Mouse (Mus musculus) CH12.LX (cell line): ENCODE measurements around the gene Selenoi. TPM values are rescaled to one million over a fixed set of nuclear protein-coding genes. Genes with fewer than 3 reads are reported as not detected.
"Not testable (repeated sequence)": the region's sequence is repeated elsewhere in the genome, so short reads cannot be mapped to it uniquely, and the experiment has no call there.

Source experiments
- DNase-seq: peaks from one replicate; pipeline ENCODE4 v3.0.0-alpha.2; 2013; ENCODE audit errors: extremely low read depth
- H3K27ac ChIP-seq: 2 replicates; pipeline ENCODE4 v1.5.1; 2012; ENCODE audit warnings: low read depth, mild to moderate bottlenecking, control low read depth, moderate library complexity; ENCODE audit not compliant: insufficient read depth
- H3K27me3 ChIP-seq: replicated peaks from 2 replicates; pipeline ENCODE3; 2012; ENCODE audit warnings: inconsistent platforms
- H3K36me3 ChIP-seq, 2 experiments: replicated peaks in 1 of 2; 2 replicates each; pipeline versions ENCODE3 to v1.6.1; 2012; ENCODE audit warnings: inconsistent platforms in 1 of 2, low read length in 1 of 2, mild to moderate bottlenecking in 1 of 2, mixed read lengths in 1 of 2, moderate library complexity in 1 of 2; ENCODE audit not compliant: control insufficient read depth in 1 of 2, insufficient read depth in 1 of 2
- H3K4me1 ChIP-seq, 2 experiments: 2 replicates each; pipeline ENCODE4 v1.6.1; 2012; ENCODE audit warnings: inconsistent platforms in 1 of 2, moderate library complexity in 1 of 2; ENCODE audit not compliant: insufficient read depth in 2 of 2, control insufficient read depth in 1 of 2
- H3K4me2 ChIP-seq: 2 replicates; pipeline ENCODE4 v1.6.1; 2012; ENCODE audit warnings: low read depth, mild to moderate bottlenecking, control low read depth; ENCODE audit not compliant: poor library complexity, insufficient read depth, severe bottlenecking
- H3K4me3 ChIP-seq, 3 experiments: fragments of 150-350 bp in 1 of 3; sonication (generic) in 1 of 3; replicated peaks in 1 of 3; 2 replicates each; pipeline versions ENCODE3 to v1.5.1; 2011 to 2012; ENCODE audit warnings: low read depth in 2 of 3, low read length in 2 of 3, mild to moderate bottlenecking in 2 of 3, moderate library complexity in 2 of 3, control low read depth in 1 of 3, improper control_type of control experiment in 1 of 3, inconsistent platforms in 1 of 3, mixed read lengths in 1 of 3; ENCODE audit not compliant: poor library complexity in 1 of 3
- H3K79me2 ChIP-seq: replicated peaks from 2 replicates; pipeline ENCODE4 v1.6.1; 2012; ENCODE audit warnings: mild to moderate bottlenecking, moderate library complexity; ENCODE audit not compliant: control insufficient read depth, poor library complexity, insufficient read depth, severe bottlenecking; ENCODE audit errors: extremely low read depth
- H3K9ac ChIP-seq: 2 replicates; pipeline ENCODE4 v1.6.1; 2012; ENCODE audit warnings: low read depth, mild to moderate bottlenecking, control low read depth, moderate library complexity; ENCODE audit not compliant: insufficient read depth
- H3K9me3 ChIP-seq: replicated peaks from 2 replicates; pipeline ENCODE3; 2012; ENCODE audit warnings: low read length, inconsistent platforms, mixed read lengths
- CTCF ChIP-seq, 2 experiments: IDR thresholded peaks in 1 of 2; conservative IDR thresholded peaks in 1 of 2; 2 replicates each; pipeline ENCODE4 v1.5.1; 2011 to 2012; ENCODE audit warnings: low read depth in 2 of 2, low read length in 2 of 2, improper control_type of control experiment in 1 of 2, inconsistent platforms in 1 of 2, mild to moderate bottlenecking in 1 of 2, moderate library complexity in 1 of 2
- E2F4 ChIP-seq: IDR thresholded peaks from 2 replicates; pipeline ENCODE4 v1.6.1; 2011; ENCODE audit warnings: low read depth, low read length, improper control_type of control experiment; ENCODE audit not compliant: insufficient replicate concordance
- ELF1 ChIP-seq: IDR thresholded peaks from 2 replicates; pipeline ENCODE4 v1.6.1; 2014; ENCODE audit warnings: low read depth, mild to moderate bottlenecking, inconsistent platforms, low read length, improper control_type of control experiment
- GABPA ChIP-seq: IDR thresholded peaks from 2 replicates; pipeline ENCODE4 v1.6.1; 2012; ENCODE audit warnings: low read depth, low read length, improper control_type of control experiment, inconsistent platforms; ENCODE audit not compliant: insufficient replicate concordance
- KAT2A ChIP-seq: IDR thresholded peaks from 2 replicates; pipeline ENCODE4 v1.6.1; 2012; ENCODE audit warnings: low read length, improper control_type of control experiment, inconsistent platforms; ENCODE audit not compliant: insufficient replicate concordance
- MAFK ChIP-seq: IDR thresholded peaks from 2 replicates; pipeline ENCODE4 v1.6.1; 2011; ENCODE audit warnings: low read length, improper control_type of control experiment; ENCODE audit not compliant: insufficient replicate concordance
- MAX ChIP-seq: IDR thresholded peaks from 2 replicates; pipeline ENCODE4 v1.6.1; 2011; ENCODE audit warnings: low read length, improper control_type of control experiment
- MXI1 ChIP-seq: IDR thresholded peaks from 2 replicates; pipeline ENCODE4 v1.6.1; 2011; ENCODE audit warnings: mild to moderate bottlenecking, low read depth, low read length, improper control_type of control experiment
- MYC ChIP-seq: IDR thresholded peaks from 2 replicates; pipeline ENCODE4 v1.6.1; 2011; ENCODE audit warnings: low read depth, mild to moderate bottlenecking, improper control_type of control experiment, low read length
- NELFE ChIP-seq: IDR thresholded peaks from 2 replicates; pipeline ENCODE4 v1.6.1; 2011; ENCODE audit warnings: low read depth, low read length, improper control_type of control experiment
- POLR2AphosphoS2 ChIP-seq: IDR thresholded peaks from 2 replicates; pipeline ENCODE4 v1.6.1; 2011; ENCODE audit warnings: low read depth, low read length, improper control_type of control experiment
- RAD21 ChIP-seq: IDR thresholded peaks from 2 replicates; pipeline ENCODE4 v1.6.1; 2011; ENCODE audit warnings: low read depth, mild to moderate bottlenecking, low read length, improper control_type of control experiment, moderate library complexity
- SMC3 ChIP-seq: IDR thresholded peaks from 2 replicates; pipeline ENCODE4 v1.6.1; 2011; ENCODE audit warnings: low read depth, low read length, improper control_type of control experiment
- TBP ChIP-seq: conservative IDR thresholded peaks from 2 replicates; pipeline ENCODE4 v1.6.1; 2011; ENCODE audit warnings: low read depth, low read length, improper control_type of control experiment
- TCF12 ChIP-seq: IDR thresholded peaks from 2 replicates; pipeline ENCODE4 v1.6.1; 2014; ENCODE audit warnings: low read depth, mild to moderate bottlenecking, inconsistent platforms, low read length, improper control_type of control experiment
- UBTF ChIP-seq: IDR thresholded peaks from 2 replicates; pipeline ENCODE4 v1.6.1; 2012; ENCODE audit warnings: low read depth, mild to moderate bottlenecking, inconsistent platforms, low read length, improper control_type of control experiment, moderate library complexity
- USF1 ChIP-seq: IDR thresholded peaks from 2 replicates; pipeline ENCODE4 v1.6.1; 2014; ENCODE audit warnings: low read depth, mild to moderate bottlenecking, inconsistent platforms, low read length, improper control_type of control experiment
- USF2 ChIP-seq: conservative IDR thresholded peaks from 2 replicates; pipeline ENCODE4 v1.6.1; 2011; ENCODE audit warnings: low read depth, low read length, improper control_type of control experiment
- ZC3H11A ChIP-seq: IDR thresholded peaks from 2 replicates; pipeline ENCODE4 v1.6.1; 2012; ENCODE audit warnings: low read depth, mild to moderate bottlenecking, inconsistent platforms, low read length, improper control_type of control experiment
- ZMIZ1 ChIP-seq: IDR thresholded peaks from 2 replicates; pipeline ENCODE4 v1.6.1; 2012; ENCODE audit warnings: low read depth, mild to moderate bottlenecking, inconsistent platforms, low read length, improper control_type of control experiment
- ZNF384 ChIP-seq: IDR thresholded peaks from 2 replicates; pipeline ENCODE4 v1.6.1; 2012; ENCODE audit warnings: low read depth, low read length, improper control_type of control experiment, inconsistent platforms
- dilution Hi-C: fragments of 300-500 bp; cut with MboI; formaldehyde crosslinking; loops from 2 replicates; pipeline ENCODE4 v1.14.3; 2020; ENCODE audit warnings: low sequenced_read_pairs; ENCODE audit not compliant: extremely low pct_unique_long_range_greater_than_20kb, extremely low pct_ligation_motif_present
- in situ Hi-C: fragments of 300-500 bp; cut with MboI; formaldehyde crosslinking; loops from 3 replicates; pipeline ENCODE4 v1.14.3; 2019; ENCODE audit warnings: low sequenced_read_pairs, low pct_ligation_motif_present, low pct_unique_long_range_greater_than_20kb, mixed read lengths
- polyA plus RNA-seq: library from polyadenylated mRNA; unstranded; fragments of >175 nt; gene quantifications from 2 replicates; pipeline ENCODE4 v1.2.1, GENCODE M21; 2012; ENCODE audit warnings: low read depth; ENCODE audit not compliant: insufficient read length
- total RNA-seq, 2 experiments: library from RNA; depleted of rRNA; stranded (reverse); fragments of 300-350 nt in 1 of 2; fragments of >200 nt in 1 of 2; gene quantifications; 2 replicates each; pipeline ENCODE4 v1.2.3; 2012 to 2014

Selenoi gene
- total and polyA plus RNA-seq, 3 experiments: 27.0 to 51.3 (median 36.1) TPM

DNA sequence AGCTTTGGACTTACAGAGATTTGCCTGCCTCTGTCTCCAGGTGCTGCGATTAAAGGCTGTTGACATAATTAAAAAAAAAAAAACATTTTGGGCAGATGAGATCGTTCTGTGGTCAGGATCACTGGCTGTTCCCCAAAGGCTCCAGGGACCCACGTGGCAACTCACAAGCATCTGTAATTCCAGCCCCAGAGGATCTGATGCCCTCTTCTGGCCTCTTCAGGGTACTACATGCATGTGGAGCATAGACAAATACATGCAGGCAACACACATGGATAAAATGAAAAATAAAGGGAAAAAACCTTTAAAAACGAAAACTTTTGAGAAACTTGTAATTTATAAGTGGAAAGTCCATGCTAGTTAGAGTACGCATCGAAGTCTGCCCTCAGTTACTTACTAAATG, 25.1 kb upstream of the Selenoi start:
- DNase-seq: peak; percentile 63
- no peaks in the 10 kb centered on the region for H3K9me3 ChIP-seq

GRCm38 (mm10) chr5:30210758-30211157, 21.6 kb upstream of the Selenoi start:
- TF ChIP-seq ZNF384 (peak; percentile 49), CTCF (conservative IDR thresholded peaks at IDR 0.05 in 1 of 2, IDR thresholded peaks at IDR 0.05 in 1 of 2; ENCODE audit: low read depth in 2 of 2, low read length in 2 of 2) (peak in 1 of 2 experiments; percentile 29; a peak in 2 of 4 replicates)
- TF ChIP-seq, all 38 proteins: peak for 2; not testable (repeated sequence) for 36
- H3K4me3 ChIP-seq, DNase-seq, H3K36me3 ChIP-seq, H3K27me3 ChIP-seq, H3K4me2 ChIP-seq, H3K9ac ChIP-seq, H3K9me3 ChIP-seq, dilution Hi-C loops, H3K79me2 ChIP-seq, H3K4me1 ChIP-seq, H3K27ac ChIP-seq: not testable (repeated sequence)
- in situ Hi-C loops: loop anchor here (10.0 kb wide), 2 partner anchors 274 to 424 kb away; no protein-coding TSS in a partner anchor

More for the DNA sequence above, 25.1 kb upstream of the Selenoi start:
- TF ChIP-seq SMC3 (peak; percentile 60), MXI1 (peak; percentile 41; the same call in 1 of the 2 replicates), MAX (peak; percentile 68; the same call in 1 of the 2 replicates), USF1 (peak; percentile 26; the same call in 1 of the 2 replicates), ZMIZ1 (no peak), MYC (peak; percentile 90), CTCF (conservative IDR thresholded peaks at IDR 0.05 in 1 of 2, IDR thresholded peaks at IDR 0.05 in 1 of 2; ENCODE audit: low read depth in 2 of 2, low read length in 2 of 2) (peak; percentile 63 to 72), UBTF (no peak), MAFK (no peak), KAT2A (no peak), RAD21 (peak; percentile 51)
- Histone ChIP-seq H3K9ac (no peak overlapping the region), H3K36me3 (no peaks in the 10 kb centered on the region), H3K79me2 (no peaks in the 10 kb centered on the region), H3K27me3 (no peaks in the 10 kb centered on the region), H3K4me2 (no peak overlapping the region), H3K4me3 (no peak overlapping the region), H3K27ac (no peak overlapping the region), H3K4me1 (peaks cover 6 to 14% of the 10 kb centered on the region in 2 experiments)
- dilution Hi-C loops: no loop called here
- in situ Hi-C loops: no loop called here

DNA sequence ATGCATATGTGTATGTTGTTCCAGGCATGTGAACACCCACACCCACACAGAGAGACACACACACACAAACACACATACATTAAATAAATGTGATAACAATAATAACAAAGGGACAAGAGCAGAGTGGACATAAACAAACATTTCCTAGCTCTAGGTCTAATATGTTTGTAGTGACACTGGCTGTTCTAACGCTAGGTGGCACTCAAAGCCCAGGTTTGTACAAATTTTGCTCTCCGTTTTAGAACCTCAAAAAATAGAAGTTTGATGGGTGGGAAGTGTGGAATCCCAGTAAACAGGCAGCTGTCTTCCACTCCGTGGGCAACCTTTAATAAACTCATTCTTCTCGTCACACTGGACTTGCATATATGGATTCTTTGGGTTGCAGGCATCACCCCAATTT, 17.5 kb upstream of the Selenoi start:
- dilution Hi-C loops (no loop called here), in situ Hi-C loops (loop anchor here (10.0 kb wide), 2 partner anchors 270 to 420 kb away; no protein-coding TSS in a partner anchor)
- H3K79me2 ChIP-seq: no peaks in the 10 kb centered on the region
- H3K36me3 ChIP-seq: no peaks in the 10 kb centered on the region
- no peak overlapping the region for H3K9ac ChIP-seq
- no peak overlapping the region for H3K4me3 ChIP-seq
- no peaks in the 10 kb centered on the region for H3K27me3 ChIP-seq
- H3K9me3 ChIP-seq: no peaks in the 10 kb centered on the region
- no peak overlapping the region for H3K4me2 ChIP-seq
- DNase-seq: peak; percentile 57
- TF ChIP-seq USF2 (no peak), CTCF (conservative IDR thresholded peaks at IDR 0.05 in 1 of 2, IDR thresholded peaks at IDR 0.05 in 1 of 2; ENCODE audit: low read depth in 2 of 2, low read length in 2 of 2) (peak; percentile 57 to 93), NELFE (no peak), TBP (no peak), MYC (no peak), TCF12 (no peak), GABPA (no peak), E2F4 (no peak), ZC3H11A (peak; percentile 47; the same call in 1 of the 2 replicates), ELF1 (no peak), SMC3 (peak; percentile 90), RAD21 (peak; percentile 92), POLR2AphosphoS2 (no peak)
- H3K4me1 ChIP-seq: no peaks in the 10 kb centered on the region
- no peak overlapping the region for H3K27ac ChIP-seq
